Mouse (Mus musculus) intestine, embryonic 16.5 days (tissue): Measurements from ENCODE around the gene Rab25. TPM values are rescaled to one million over a fixed set of nuclear protein-coding genes. Genes with fewer than 3 reads are reported as not detected.

Experiments
- ATAC-seq: fragments of 200-750 bp; cut with Nextera tagmentation; 2 replicates; pipeline ENCODE4 v1.8.0; 2017; ENCODE audit warnings: moderate TSS enrichment, moderate library complexity
- H3K27ac ChIP-seq: fragments of 300-500 bp; sonication (generic); 2 replicates; pipeline ENCODE4 v1.5.1; 2014; ENCODE audit warnings: mild to moderate bottlenecking, low read length
- H3K27me3 ChIP-seq: fragments of 300-500 bp; sonication (generic); replicated peaks from 2 replicates; pipeline ENCODE4 v1.6.1; 2014; ENCODE audit warnings: low read length, control low read depth, mixed read lengths; ENCODE audit not compliant: control insufficient read depth, insufficient read depth
- H3K36me3 ChIP-seq: fragments of 300-500 bp; sonication (generic); 2 replicates; pipeline ENCODE4 v1.6.1; 2014; ENCODE audit warnings: low read length, control low read depth; ENCODE audit not compliant: control insufficient read depth, insufficient read depth
- H3K4me1 ChIP-seq: fragments of 300-500 bp; sonication (generic); 2 replicates; pipeline ENCODE4 v1.6.1; 2014; ENCODE audit warnings: low read length, control low read depth, mixed read lengths; ENCODE audit not compliant: control insufficient read depth, insufficient read depth
- H3K4me2 ChIP-seq: fragments of 300-500 bp; sonication (generic); 2 replicates; pipeline ENCODE4 v1.6.1; 2014; ENCODE audit warnings: low read depth, low read length, control low read depth
- H3K4me3 ChIP-seq: fragments of 300-500 bp; sonication (generic); 2 replicates; pipeline ENCODE4 v1.5.1; 2014; ENCODE audit warnings: mild to moderate bottlenecking, low read length
- H3K9ac ChIP-seq: fragments of 300-500 bp; sonication (generic); 2 replicates; pipeline ENCODE4 v1.6.1; 2014; ENCODE audit warnings: low read depth, low read length
- H3K9me3 ChIP-seq: fragments of 300-500 bp; sonication (generic); 2 replicates; pipeline ENCODE4 v1.6.1; 2016; ENCODE audit warnings: low read length, control low read depth; ENCODE audit not compliant: control insufficient read depth
- WGBS: fragments of 180-500 bp; shearing (Covaris S2); extraction: QIAGEN DNeasy Blood & Tissue Kit; methylation state at CpG from one replicate; pipeline ENCODE4 v1.1.7; 2014; 5-methylcytosine and 5-hydroxymethylcytosine counted together
- polyA plus RNA-seq: library from polyadenylated mRNA; unstranded; fragments of >200 nt; fragmentation: Nextera tagmentation; extraction: Ambion mirVana; gene quantifications from 2 replicates; pipeline ENCODE4 v1.2.1, GENCODE M21; 2015

Rab25 gene
- polyA plus RNA-seq, 1 experiment from 2014 or later = 102 TPM

DNA sequence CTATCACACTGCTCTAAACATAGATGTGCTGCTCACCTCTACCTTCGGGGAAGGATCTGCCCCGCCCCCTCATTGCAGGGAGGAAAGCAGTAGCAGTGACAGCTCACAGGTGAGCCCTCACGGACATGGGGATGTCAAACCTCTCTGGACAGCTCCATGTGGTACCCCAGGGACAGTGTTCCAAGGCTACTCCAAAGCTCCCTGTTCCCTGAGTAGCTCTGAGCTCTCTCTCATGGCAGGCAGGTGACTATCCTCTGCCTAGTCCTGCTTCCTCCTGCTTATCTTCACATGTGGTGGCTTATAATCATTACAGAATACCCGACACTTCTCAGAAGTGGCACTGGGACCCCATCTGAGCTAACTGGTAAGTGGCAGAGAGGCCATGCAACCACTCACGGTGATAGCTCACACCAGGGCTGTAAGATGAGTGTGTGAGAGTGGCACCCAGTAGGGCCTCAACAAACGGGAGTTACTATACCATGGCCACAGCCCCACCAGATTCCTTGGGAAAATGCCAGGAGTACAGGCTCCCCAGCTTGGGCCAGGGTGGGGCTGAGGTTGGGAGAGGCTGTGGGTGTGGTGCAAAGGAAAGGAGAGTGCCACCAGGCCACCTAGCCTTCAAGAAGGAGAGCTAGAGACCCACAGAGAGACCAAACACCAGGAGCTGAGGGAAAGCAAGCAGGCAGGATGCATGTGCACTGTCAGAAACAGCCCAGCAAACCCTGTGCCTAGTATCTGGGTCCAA, 1.3 kb downstream of the Rab25 start:
- no peak overlapping the region for H3K9ac ChIP-seq
- 0 out of 2 replicates have a peak, but pooled peaks have one; percentile 24 for ATAC-seq
- no peaks in the 10 kb centered on the region for H3K27me3 ChIP-seq
- peaks cover 10% of the 10 kb centered on the region for H3K4me1 ChIP-seq
- peak overlapping the region; percentile 50 for H3K4me2 ChIP-seq
- no peak overlapping the region; the same call in 1 of the 2 replicates for H3K27ac ChIP-seq
- no peaks in the 10 kb centered on the region for H3K36me3 ChIP-seq
- H3K9me3 ChIP-seq = no peaks in the 10 kb centered on the region
- 56% methylated on average over 6 of the region's 6 CpGs for WGBS
- peak overlapping the region; percentile 29 for H3K4me3 ChIP-seq

DNA sequence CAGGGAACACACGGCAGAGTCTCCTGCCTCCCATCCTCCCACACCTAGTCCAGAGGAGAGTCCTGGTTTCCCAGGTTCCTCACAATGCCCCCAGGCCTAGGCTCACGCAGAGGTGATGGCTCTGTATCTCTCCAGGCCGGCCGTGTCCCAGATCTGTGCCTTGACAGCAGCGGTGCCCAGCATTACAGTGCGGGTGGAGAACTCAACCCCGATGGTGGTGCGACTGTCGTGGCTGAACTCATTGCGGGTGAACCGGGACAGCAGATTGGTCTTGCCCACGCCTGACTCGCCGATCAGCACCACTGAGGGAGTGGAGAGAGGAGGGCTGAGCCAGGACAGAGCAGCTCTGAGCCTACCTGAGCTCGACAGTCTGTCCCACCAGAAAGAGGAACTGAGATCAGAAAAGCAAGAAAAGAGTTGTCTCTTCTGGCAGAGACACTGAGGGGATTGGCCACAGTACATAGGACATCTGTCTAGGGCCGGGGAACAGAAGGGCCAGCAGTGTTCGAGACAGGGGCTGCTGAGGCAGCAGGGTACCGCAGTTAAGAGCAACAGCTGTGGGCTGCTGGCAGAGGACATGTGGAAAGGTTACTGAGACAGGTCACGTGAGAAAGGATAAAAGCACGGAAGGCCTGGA, 3.0 kb downstream of the Rab25 start:
- no peaks in the 10 kb centered on the region for H3K27me3 ChIP-seq
- no peak for ATAC-seq
- H3K9ac ChIP-seq = no peak overlapping the region
- WGBS = 68% methylated on average over 20 of the region's 20 CpGs
- H3K4me1 ChIP-seq = peaks cover 3% of the 10 kb centered on the region; the same call in 1 of the 2 replicates
- H3K9me3 ChIP-seq = no peaks in the 10 kb centered on the region
- no peak overlapping the region for H3K4me3 ChIP-seq
- no peak overlapping the region for H3K27ac ChIP-seq
- H3K4me2 ChIP-seq = no peak overlapping the region
- H3K36me3 ChIP-seq = no peaks in the 10 kb centered on the region

DNA sequence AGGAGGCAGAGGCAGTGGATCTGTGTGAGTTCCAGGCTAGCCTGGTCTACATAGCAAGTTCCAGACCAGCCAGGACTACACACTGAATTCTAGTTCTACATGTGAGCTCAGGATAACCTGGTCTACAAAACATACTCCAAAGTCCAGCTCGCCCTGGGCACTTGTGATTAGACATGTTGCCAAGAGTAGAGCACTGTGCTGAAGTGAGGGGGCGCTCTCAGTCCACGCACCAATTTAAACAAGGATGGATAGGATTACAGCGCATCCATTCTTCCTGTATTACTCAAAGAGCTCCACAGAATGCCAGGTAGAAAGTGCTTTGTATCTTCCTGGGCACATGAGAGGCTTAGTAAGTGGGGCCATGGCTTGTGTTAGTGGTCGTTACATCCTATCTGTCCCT, 3.6 kb downstream of the Rab25 start:
- 48% methylated on average over 5 of the region's 5 CpGs for WGBS
- ATAC-seq = no peak
- H3K9me3 ChIP-seq = no peaks in the 10 kb centered on the region
- no peak overlapping the region for H3K9ac ChIP-seq
- no peaks in the 10 kb centered on the region for H3K27me3 ChIP-seq
- no peak overlapping the region for H3K4me2 ChIP-seq
- H3K4me1 ChIP-seq = peaks cover 3% of the 10 kb centered on the region; the same call in 1 of the 2 replicates
- H3K36me3 ChIP-seq = no peaks in the 10 kb centered on the region
- no peak overlapping the region for H3K27ac ChIP-seq
- H3K4me3 ChIP-seq = no peak overlapping the region

DNA sequence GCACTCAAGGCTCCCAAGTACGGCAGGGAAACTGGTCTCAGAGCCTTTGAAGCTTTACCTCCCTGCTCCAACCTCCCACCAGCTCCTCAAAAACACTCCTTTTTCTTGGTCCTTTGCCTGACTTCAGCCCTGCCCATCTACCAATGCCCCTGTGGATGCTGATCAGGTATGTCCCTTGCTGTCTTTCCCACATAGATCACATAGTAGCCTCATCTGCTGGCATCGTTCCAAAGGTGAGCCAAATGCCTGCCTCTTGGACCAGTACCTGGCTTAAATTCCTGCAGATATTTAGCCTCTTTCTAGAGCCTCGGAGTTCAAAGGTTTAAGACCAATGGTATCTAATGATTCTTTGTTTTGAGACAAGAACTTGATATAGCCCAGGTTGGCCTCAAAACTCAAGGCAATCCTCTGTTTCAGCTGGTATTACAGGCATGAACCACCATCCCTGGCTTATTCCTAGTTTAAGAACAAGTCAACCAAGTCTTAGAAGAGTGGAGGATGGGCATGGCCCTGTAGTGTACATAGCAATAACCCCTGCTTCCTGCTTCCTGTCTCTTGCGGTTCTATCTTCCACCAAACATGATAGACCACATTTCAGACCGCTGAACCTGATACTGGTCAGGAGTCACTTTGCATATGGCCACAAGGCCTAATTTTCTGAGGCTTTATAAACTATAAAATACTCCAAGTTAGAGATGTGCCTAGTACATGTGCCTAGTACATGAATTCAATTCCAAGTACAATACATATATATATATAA, 4.3 kb downstream of the Rab25 start:
- H3K4me3 ChIP-seq = no peak overlapping the region
- H3K4me2 ChIP-seq = no peak overlapping the region
- no peaks in the 10 kb centered on the region for H3K36me3 ChIP-seq
- H3K4me1 ChIP-seq = peaks cover 5% of the 10 kb centered on the region; the same call in 1 of the 2 replicates
- ATAC-seq = no peak
- WGBS = 70% methylated on average over 5 of the region's 5 CpGs
- H3K9ac ChIP-seq = no peak overlapping the region
- no peaks in the 10 kb centered on the region for H3K27me3 ChIP-seq
- H3K27ac ChIP-seq = no peak overlapping the region
- no peaks in the 10 kb centered on the region for H3K9me3 ChIP-seq

DNA sequence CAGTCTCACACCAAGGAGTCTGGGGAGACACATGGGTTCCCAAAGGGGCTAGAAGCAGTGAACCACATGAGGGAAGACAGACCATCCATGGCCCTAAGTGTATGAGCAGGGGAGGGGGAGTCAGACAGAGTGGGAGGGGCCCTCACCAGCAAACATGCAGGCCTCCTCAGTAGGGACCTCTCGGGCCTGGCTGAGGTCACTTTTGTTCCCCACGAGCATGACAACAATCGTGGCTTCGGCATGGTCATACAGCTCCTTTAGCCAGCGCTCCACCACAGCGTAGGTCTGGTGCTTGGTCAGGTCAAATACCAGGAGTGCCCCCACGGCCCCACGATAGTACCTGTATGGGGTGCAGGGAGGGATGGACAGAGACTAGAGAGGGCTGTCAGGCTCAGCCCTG, 4.9 kb downstream of the Rab25 start:
- H3K4me1 ChIP-seq = peaks cover 4% of the 10 kb centered on the region; the same call in 1 of the 2 replicates
- H3K9ac ChIP-seq = no peak overlapping the region
- H3K27ac ChIP-seq = no peak overlapping the region
- H3K4me2 ChIP-seq = no peak overlapping the region
- no peak overlapping the region for H3K4me3 ChIP-seq
- no peaks in the 10 kb centered on the region for H3K36me3 ChIP-seq
- WGBS = 78% methylated on average over 8 of the region's 8 CpGs
- H3K9me3 ChIP-seq = no peaks in the 10 kb centered on the region
- no peaks in the 10 kb centered on the region for H3K27me3 ChIP-seq
- no peak for ATAC-seq

DNA sequence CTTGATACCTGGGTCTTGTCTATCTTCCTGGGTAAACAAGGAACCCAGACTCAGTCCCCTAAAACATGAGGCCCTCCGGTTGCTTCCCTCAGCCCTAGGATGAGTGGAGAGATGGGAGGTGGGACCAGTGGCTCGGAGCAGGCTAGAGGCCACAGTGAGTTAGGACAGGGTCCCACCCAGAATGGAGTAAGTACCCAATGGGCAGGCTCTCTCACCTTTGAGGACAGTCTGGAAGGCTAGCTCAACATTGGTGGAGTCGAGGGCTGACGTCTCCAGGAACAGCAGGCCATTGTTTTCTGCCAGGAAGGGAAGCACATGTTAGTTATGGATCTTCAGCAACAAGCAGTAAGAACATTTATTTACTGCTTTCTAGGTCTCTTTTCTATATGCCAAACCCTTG, 5.6 kb downstream of the Rab25 start:
- Histone ChIP-seq H3K4me2 (no peak overlapping the region), H3K9me3 (no peaks in the 10 kb centered on the region), H3K27me3 (no peaks in the 10 kb centered on the region), H3K9ac (no peak overlapping the region), H3K36me3 (no peaks in the 10 kb centered on the region), H3K4me1 (peaks cover 7% of the 10 kb centered on the region; the same call in 1 of the 2 replicates), H3K27ac (no peak overlapping the region), H3K4me3 (no peak overlapping the region)
- ATAC-seq = no peak
- 50% methylated on average over 4 of the region's 4 CpGs for WGBS

DNA sequence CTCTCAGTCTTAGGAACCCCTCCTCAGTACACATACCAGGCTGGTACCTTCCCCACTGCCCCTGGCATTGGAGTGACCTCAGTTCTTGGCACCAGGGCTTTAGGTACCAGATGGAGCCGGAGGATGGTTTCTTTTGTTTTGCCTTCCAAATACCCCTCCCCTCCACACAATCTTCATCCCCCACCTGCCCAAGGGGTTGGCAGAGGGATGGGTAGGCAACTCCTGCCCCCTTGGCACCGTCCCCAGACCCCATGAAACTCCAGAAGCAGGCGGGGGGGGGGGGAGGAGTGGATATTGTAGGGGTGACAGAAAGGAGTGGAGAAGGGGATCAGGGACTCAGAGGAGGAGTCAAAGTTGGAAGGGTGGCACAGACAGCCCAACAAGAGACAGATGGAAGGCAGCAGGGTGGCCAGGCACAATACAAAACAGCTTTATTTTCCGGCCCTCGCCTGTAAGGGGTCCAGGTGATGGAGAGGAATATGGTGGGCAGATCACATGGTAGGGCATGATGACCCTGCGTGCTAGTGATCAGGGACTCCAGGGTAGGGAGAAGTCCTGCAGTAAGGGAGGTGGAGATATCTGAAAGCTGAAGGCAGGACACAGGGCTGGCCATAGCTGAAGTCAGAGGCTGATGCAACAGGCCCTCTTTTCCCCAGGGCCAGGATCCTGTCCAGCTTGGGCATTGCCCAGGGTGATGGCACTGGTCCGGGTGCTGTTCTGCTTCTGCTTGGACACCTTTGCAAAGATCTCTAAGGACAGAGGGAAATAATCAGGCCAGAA, 6.3 kb downstream of the Rab25 start:
- no peak overlapping the region for H3K4me3 ChIP-seq
- peaks cover 14% of the 10 kb centered on the region for H3K4me1 ChIP-seq
- H3K4me2 ChIP-seq = no peak overlapping the region
- 67% methylated on average over 7 of the region's 7 CpGs for WGBS
- no peaks in the 10 kb centered on the region for H3K27me3 ChIP-seq
- no peaks in the 10 kb centered on the region for H3K9me3 ChIP-seq
- 0 out of 2 replicates have a peak, but pooled peaks cover 3% of the 10 kb centered on the region for H3K36me3 ChIP-seq
- ATAC-seq = no peak
- no peak overlapping the region for H3K9ac ChIP-seq
- H3K27ac ChIP-seq = no peak overlapping the region

DNA sequence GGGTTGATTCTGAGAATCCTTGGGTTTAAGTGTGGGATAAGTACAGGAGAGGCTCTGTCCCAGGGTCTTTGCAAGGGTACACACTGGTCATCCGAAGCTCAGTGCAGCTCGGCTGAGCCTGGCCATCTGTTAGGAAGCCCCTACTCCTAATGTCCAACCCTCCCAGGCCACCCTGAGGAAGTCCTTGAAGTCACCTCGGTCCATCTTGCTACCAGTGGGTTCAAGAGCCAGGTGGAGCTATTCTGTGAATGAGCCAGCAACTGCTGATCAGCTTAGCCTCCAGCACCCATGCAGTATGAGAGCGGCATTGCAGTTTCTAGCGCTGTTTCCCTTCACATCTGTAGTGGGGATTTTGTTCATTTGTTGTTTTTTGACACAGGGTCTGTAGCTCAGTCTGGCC, 8.0 kb downstream of the Rab25 start:
- H3K36me3 ChIP-seq = 0 out of 2 replicates have a peak, but pooled peaks cover 3% of the 10 kb centered on the region
- ATAC-seq = no peak
- no peak overlapping the region for H3K4me2 ChIP-seq
- H3K4me3 ChIP-seq = no peak overlapping the region
- no peaks in the 10 kb centered on the region for H3K27me3 ChIP-seq
- H3K4me1 ChIP-seq = peaks cover 31% of the 10 kb centered on the region
- no peak overlapping the region for H3K27ac ChIP-seq
- H3K9me3 ChIP-seq = no peaks in the 10 kb centered on the region
- WGBS = 72% methylated on average over 5 of the region's 5 CpGs
- H3K9ac ChIP-seq = no peak overlapping the region

DNA sequence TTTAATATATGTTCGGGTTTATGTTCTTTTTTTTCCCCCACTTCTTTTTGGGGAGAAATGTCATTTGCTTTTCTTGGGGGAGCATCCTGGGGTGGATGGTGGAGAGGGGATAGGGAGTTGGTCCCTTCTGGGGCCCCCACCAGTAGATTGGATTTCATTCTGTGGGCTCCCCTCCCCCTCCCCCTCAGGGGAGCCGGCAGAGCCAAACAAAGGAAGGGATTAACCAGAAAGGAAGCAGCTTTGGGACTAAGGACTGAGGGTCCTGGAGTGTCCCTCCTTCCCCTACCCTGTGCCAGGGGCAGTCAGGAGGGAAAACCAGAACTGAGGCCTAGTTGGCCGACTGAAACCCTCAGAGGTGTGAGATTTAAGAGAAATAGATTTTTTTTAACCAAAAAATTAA, 8.7 kb downstream of the Rab25 start:
- Histone ChIP-seq H3K36me3 (0 out of 2 replicates have a peak, but pooled peaks cover 3% of the 10 kb centered on the region), H3K9ac (no peak overlapping the region), H3K4me1 (peaks cover 38% of the 10 kb centered on the region), H3K4me2 (no peak overlapping the region), H3K4me3 (no peak overlapping the region), H3K27me3 (no peaks in the 10 kb centered on the region), H3K27ac (no peak overlapping the region), H3K9me3 (no peaks in the 10 kb centered on the region)
- WGBS = 30% methylated on average over 3 of the region's 3 CpGs
- no peak for ATAC-seq
